Mouse (Mus musculus) testis, adult 2 months (tissue): ENCODE data around the gene Fermt3. TPM values are rescaled to one million over a fixed set of nuclear protein-coding genes. Genes with fewer than 3 reads are reported as not detected.

Experiments used
- H3K27ac ChIP-seq: fragments of 200-500 bp; 2 replicates; pipeline ENCODE4 v1.5.1; 2012; ENCODE audit warnings: low read depth, low read length; ENCODE audit not compliant: control insufficient read depth, insufficient read depth
- H3K27me3 ChIP-seq: fragments of 200-500 bp; 2 replicates; pipeline ENCODE4 v1.6.1; 2012; ENCODE audit warnings: mild to moderate bottlenecking, low read length, moderate library complexity; ENCODE audit not compliant: control insufficient read depth, insufficient read depth
- H3K36me3 ChIP-seq: fragments of 200-500 bp; 2 replicates; pipeline ENCODE4 v1.6.1; 2012; ENCODE audit warnings: mild to moderate bottlenecking, low read length; ENCODE audit not compliant: control insufficient read depth, insufficient read depth
- H3K4me1 ChIP-seq: fragments of 200-500 bp; 2 replicates; pipeline ENCODE4 v1.6.1; 2012; ENCODE audit warnings: low read length; ENCODE audit not compliant: control insufficient read depth, insufficient read depth
- H3K4me3 ChIP-seq: fragments of 200-500 bp; 2 replicates; pipeline ENCODE4 v1.5.1; 2012; ENCODE audit warnings: low read depth, mild to moderate bottlenecking, low read length, moderate library complexity, mixed read lengths; ENCODE audit not compliant: control insufficient read depth
- CTCF ChIP-seq: fragments of 200-500 bp; IDR thresholded peaks from 2 replicates; pipeline ENCODE4 v1.5.1; 2012; ENCODE audit warnings: low read depth, mild to moderate bottlenecking, inconsistent platforms, low read length, moderate library complexity; ENCODE audit not compliant: control insufficient read depth, insufficient read depth, insufficient replicate concordance
- POLR2A ChIP-seq: fragments of 200-500 bp; IDR thresholded peaks from 2 replicates; pipeline ENCODE4 v1.6.1; 2012; ENCODE audit warnings: low read depth, mild to moderate bottlenecking, inconsistent platforms, low read length, moderate library complexity; ENCODE audit not compliant: control insufficient read depth
- polyA plus RNA-seq: library from polyadenylated mRNA; depleted of rRNA; stranded (reverse); fragments of >200 nt; gene quantifications from 2 replicates; pipeline ENCODE4 v1.2.3, GENCODE M21; 2012

The Fermt3 gene
- polyA plus RNA-seq, 1 experiment: 1.3 TPM

GRCm38 (mm10) chr19:7029531-7029930, 10.3 kb upstream of the Fermt3 start:
- TF ChIP-seq CTCF (no peak), POLR2A (no peak)
- no peaks in the 10 kb centered on the region for H3K27me3 ChIP-seq
- no peak overlapping the region for H3K4me3 ChIP-seq
- H3K4me1 ChIP-seq: no peaks in the 10 kb centered on the region
- no peak overlapping the region for H3K27ac ChIP-seq
- H3K36me3 ChIP-seq: peaks cover 11% of the 10 kb centered on the region

- Histone ChIP-seq H3K27me3 (no peaks in the 10 kb centered on the region), H3K4me1 (no peaks in the 10 kb centered on the region), H3K4me3 (no peak overlapping the region), H3K36me3 (peaks cover 7% of the 10 kb centered on the region), H3K27ac (peak overlapping the region; percentile 24; the same call in 1 of the 2 replicates)
- TF ChIP-seq POLR2A (no peak), CTCF (no peak; the same call in 1 of the 2 replicates)
Measured at GRCm38 (mm10) chr19:7020224-7020641, 964 bp upstream of the Fermt3 start.

GRCm38 (mm10) chr19:7018546-7018945, 723 bp downstream of the Fermt3 start:
- Histone ChIP-seq H3K4me3 (no peak overlapping the region), H3K4me1 (no peaks in the 10 kb centered on the region), H3K27ac (no peak overlapping the region), H3K27me3 (no peaks in the 10 kb centered on the region), H3K36me3 (peaks cover 5% of the 10 kb centered on the region; the same call in 1 of the 2 replicates)
- TF ChIP-seq POLR2A: no peak
- no peak for TF ChIP-seq CTCF

GRCm38 (mm10) chr19:7017541-7018457, 1.5 kb downstream of the Fermt3 start:
- H3K4me1 ChIP-seq: no peaks in the 10 kb centered on the region
- H3K36me3 ChIP-seq: peaks cover 2% of the 10 kb centered on the region; the same call in 1 of the 2 replicates
- TF ChIP-seq CTCF (no peak), POLR2A (no peak)
- no peak overlapping the region for H3K4me3 ChIP-seq
- no peak overlapping the region for H3K27ac ChIP-seq
- H3K27me3 ChIP-seq: no peaks in the 10 kb centered on the region

- Histone ChIP-seq H3K36me3 (no peaks in the 10 kb centered on the region), H3K27me3 (no peaks in the 10 kb centered on the region), H3K4me3 (no peak overlapping the region), H3K4me1 (no peaks in the 10 kb centered on the region), H3K27ac (no peak overlapping the region)
- TF ChIP-seq CTCF: no peak
- no peak for TF ChIP-seq POLR2A
Measured at GRCm38 (mm10) chr19:7014481-7015135, 4.7 kb downstream of the Fermt3 start.

- H3K4me3 ChIP-seq: no peak overlapping the region
- H3K27ac ChIP-seq: no peak overlapping the region
- H3K27me3 ChIP-seq: no peaks in the 10 kb centered on the region
- TF ChIP-seq POLR2A (no peak), CTCF (no peak)
- H3K4me1 ChIP-seq: no peaks in the 10 kb centered on the region
- no peaks in the 10 kb centered on the region for H3K36me3 ChIP-seq
Measured at GRCm38 (mm10) chr19:7013984-7014383, 5.3 kb downstream of the Fermt3 start.

GRCm38 (mm10) chr19:7012426-7012825, 6.8 kb downstream of the Fermt3 start:
- Histone ChIP-seq H3K27ac (no peak overlapping the region), H3K27me3 (no peaks in the 10 kb centered on the region), H3K4me3 (no peak overlapping the region), H3K4me1 (no peaks in the 10 kb centered on the region), H3K36me3 (no peaks in the 10 kb centered on the region)
- TF ChIP-seq POLR2A (no peak), CTCF (no peak)
